Mouse (Mus musculus) lung, embryonic 14.5 days (tissue): ENCODE results near the gene Gm21885. TPM values are rescaled to one million over a fixed set of nuclear protein-coding genes. Genes with fewer than 3 reads are reported as not detected.

Experiments used
- ATAC-seq: fragments of 200-750 bp; cut with Nextera tagmentation; 2 replicates; pipeline ENCODE4 v1.8.0; 2017; ENCODE audit warnings: mild to moderate bottlenecking, moderate TSS enrichment, moderate library complexity; ENCODE audit not compliant: insufficient read depth
- DNase-seq: peaks from one replicate; pipeline ENCODE4 v3.0.0-alpha.2; 2015
- H3K27ac ChIP-seq: fragments of 300-500 bp; sonication (generic); 2 replicates; pipeline ENCODE4 v1.5.1; 2014; ENCODE audit warnings: low read depth, mild to moderate bottlenecking, moderate library complexity
- H3K27me3 ChIP-seq: fragments of 300-500 bp; sonication (generic); 2 replicates; pipeline ENCODE4 v1.6.1; 2014; ENCODE audit warnings: low read length, control low read depth; ENCODE audit not compliant: insufficient read depth
- H3K36me3 ChIP-seq: fragments of 300-500 bp; sonication (generic); 2 replicates; pipeline ENCODE4 v1.6.1; 2014; ENCODE audit warnings: control low read depth; ENCODE audit not compliant: insufficient read depth
- H3K4me1 ChIP-seq: fragments of 300-500 bp; sonication (generic); 2 replicates; pipeline ENCODE4 v1.6.1; 2014; ENCODE audit warnings: antibody characterized with exemption, control low read depth; ENCODE audit not compliant: insufficient read depth
- H3K4me2 ChIP-seq: fragments of 300-500 bp; sonication (generic); 2 replicates; pipeline ENCODE4 v1.6.1; 2014; ENCODE audit warnings: mild to moderate bottlenecking
- H3K4me3 ChIP-seq: fragments of 300-500 bp; sonication (generic); 2 replicates; pipeline ENCODE4 v1.5.1; 2014; ENCODE audit warnings: low read depth, low read length
- H3K9ac ChIP-seq: fragments of 300-500 bp; sonication (generic); 2 replicates; pipeline ENCODE4 v1.6.1; 2014
- H3K9me3 ChIP-seq: fragments of 300-500 bp; sonication (generic); 2 replicates; pipeline ENCODE4 v1.6.1; 2016; ENCODE audit warnings: low read depth, low read length, control low read depth
- CTCF ChIP-seq: IDR thresholded peaks from 2 replicates; pipeline ENCODE4 v1.5.1; 2016; ENCODE audit warnings: antibody characterized with exemption, low read depth
- WGBS: fragments of 180-500 bp; shearing (Covaris S2); extraction: QIAGEN DNeasy Blood & Tissue Kit; methylation state at CpG from one replicate; pipeline ENCODE4 v1.1.7; 2014; 5-methylcytosine and 5-hydroxymethylcytosine counted together
- polyA plus RNA-seq: library from polyadenylated mRNA; unstranded; fragments of >200 nt; fragmentation: Nextera tagmentation; extraction: Ambion mirVana; gene quantifications from 2 replicates; pipeline ENCODE4 v1.2.1, GENCODE M21; 2014

The Gm21885 gene
- polyA plus RNA-seq, 1 experiment from 2014 or later = 0.41 TPM

GRCm38 (mm10) chr11:94294996-94295845, 13.5 kb downstream of the Gm21885 start:
- no peaks in the 10 kb centered on the region for H3K9me3 ChIP-seq
- no peak overlapping the region for H3K9ac ChIP-seq
- no peak overlapping the region for H3K27ac ChIP-seq
- no peak for TF ChIP-seq CTCF
- H3K4me3 ChIP-seq = no peak overlapping the region
- H3K4me2 ChIP-seq = no peak overlapping the region
- peaks cover 95% of the 10 kb centered on the region for H3K36me3 ChIP-seq
- no peaks in the 10 kb centered on the region for H3K4me1 ChIP-seq
- H3K27me3 ChIP-seq = no peaks in the 10 kb centered on the region
- DNase-seq = no peak
- 79% methylated on average over 9 of the region's 9 CpGs for WGBS
- ATAC-seq = no peak

GRCm38 (mm10) chr11:94312733-94313132, 31.1 kb downstream of the Gm21885 start:
- 77% methylated on average over 1 of the region's 1 CpGs for WGBS
- no peak for TF ChIP-seq CTCF

GRCm38 (mm10) chr11:94314098-94314652, 32.5 kb downstream of the Gm21885 start:
- Histone ChIP-seq H3K36me3 (peaks cover 7% of the 10 kb centered on the region; the same call in 1 of the 2 replicates), H3K9ac (no peak overlapping the region), H3K4me1 (peaks cover 8% of the 10 kb centered on the region), H3K27me3 (no peaks in the 10 kb centered on the region), H3K4me3 (no peak overlapping the region), H3K9me3 (no peaks in the 10 kb centered on the region), H3K27ac (no peak overlapping the region), H3K4me2 (no peak overlapping the region)
- ATAC-seq (no peak), DNase-seq (no peak)
- 37% methylated on average over 2 of the region's 2 CpGs for WGBS
- no peak for TF ChIP-seq CTCF

More at GRCm38 (mm10) chr11:94312733-94313132, 31.1 kb downstream of the Gm21885 start:
- Histone ChIP-seq H3K27ac (no peak overlapping the region), H3K36me3 (peaks cover 16% of the 10 kb centered on the region), H3K4me1 (peaks cover 8% of the 10 kb centered on the region), H3K4me2 (no peak overlapping the region), H3K27me3 (no peaks in the 10 kb centered on the region), H3K9me3 (no peaks in the 10 kb centered on the region), H3K4me3 (no peak overlapping the region), H3K9ac (no peak overlapping the region)
- ATAC-seq = no peak
- DNase-seq = no peak

GRCm38 (mm10) chr11:94315308-94315707, 33.6 kb downstream of the Gm21885 start:
- H3K27ac ChIP-seq = no peak overlapping the region

GRCm38 (mm10) chr11:94316528-94316927, 34.9 kb downstream of the Gm21885 start:
- peaks cover 8% of the 10 kb centered on the region for H3K4me1 ChIP-seq
- H3K4me3 ChIP-seq = no peak overlapping the region
- H3K4me2 ChIP-seq = no peak overlapping the region
- no peak for TF ChIP-seq CTCF
- H3K9ac ChIP-seq = no peak overlapping the region
- H3K9me3 ChIP-seq = no peaks in the 10 kb centered on the region
- no peak for DNase-seq
- WGBS = 64% methylated on average over 2 of the region's 2 CpGs
- no peaks in the 10 kb centered on the region for H3K27me3 ChIP-seq
- peaks cover 9% of the 10 kb centered on the region; the same call in 1 of the 2 replicates for H3K36me3 ChIP-seq
- ATAC-seq = no peak
- no peak overlapping the region for H3K27ac ChIP-seq

More at GRCm38 (mm10) chr11:94315308-94315707, 33.6 kb downstream of the Gm21885 start:
- peaks cover 8% of the 10 kb centered on the region for H3K4me1 ChIP-seq
- no peaks in the 10 kb centered on the region for H3K9me3 ChIP-seq
- 32% methylated on average over 1 of the region's 1 CpGs for WGBS
- ATAC-seq (no peak), DNase-seq (no peak)
- no peak for TF ChIP-seq CTCF
- H3K4me2 ChIP-seq = no peak overlapping the region
- peak overlapping the region; percentile 20; the same call in 1 of the 2 replicates for H3K9ac ChIP-seq
- H3K4me3 ChIP-seq = no peak overlapping the region
- no peaks in the 10 kb centered on the region for H3K27me3 ChIP-seq
- H3K36me3 ChIP-seq = peaks cover 9% of the 10 kb centered on the region; the same call in 1 of the 2 replicates

- H3K27me3 ChIP-seq = no peaks in the 10 kb centered on the region
- H3K9ac ChIP-seq = no peak overlapping the region
- H3K9me3 ChIP-seq = no peaks in the 10 kb centered on the region
- TF ChIP-seq CTCF = no peak
- no peak overlapping the region for H3K4me2 ChIP-seq
- no peak for DNase-seq
- WGBS = 74% methylated on average over 1 of the region's 1 CpGs
- H3K4me3 ChIP-seq = no peak overlapping the region
- ATAC-seq = no peak
- peaks cover 8% of the 10 kb centered on the region for H3K4me1 ChIP-seq
- H3K27ac ChIP-seq = no peak overlapping the region
- H3K36me3 ChIP-seq = peaks cover 9% of the 10 kb centered on the region; the same call in 1 of the 2 replicates
These were observed 35.3 kb downstream of the Gm21885 start for GRCm38 (mm10) chr11:94317014-94317413.

GRCm38 (mm10) chr11:94317515-94317914, 35.8 kb downstream of the Gm21885 start:
- WGBS = 53% methylated on average over 4 of the region's 4 CpGs
- H3K4me1 ChIP-seq = peaks cover 8% of the 10 kb centered on the region
- peaks cover 9% of the 10 kb centered on the region; the same call in 1 of the 2 replicates for H3K36me3 ChIP-seq
- ATAC-seq (no peak), DNase-seq (no peak)
- H3K27ac ChIP-seq = no peak overlapping the region
- H3K27me3 ChIP-seq = no peaks in the 10 kb centered on the region
- no peak overlapping the region for H3K9ac ChIP-seq
- peak overlapping the region; percentile 23; the same call in 1 of the 2 replicates for H3K4me2 ChIP-seq
- no peaks in the 10 kb centered on the region for H3K9me3 ChIP-seq
- H3K4me3 ChIP-seq = no peak overlapping the region
- TF ChIP-seq CTCF = no peak
